Mouse (Mus musculus) heart, adult 11 months (tissue): ENCODE measurements around the gene Cdc42ep1.

Source experiments
- DNase-seq: peaks from one replicate; pipeline ENCODE4 v3.0.0; 2022

Cdc42ep1 gene

DNA sequence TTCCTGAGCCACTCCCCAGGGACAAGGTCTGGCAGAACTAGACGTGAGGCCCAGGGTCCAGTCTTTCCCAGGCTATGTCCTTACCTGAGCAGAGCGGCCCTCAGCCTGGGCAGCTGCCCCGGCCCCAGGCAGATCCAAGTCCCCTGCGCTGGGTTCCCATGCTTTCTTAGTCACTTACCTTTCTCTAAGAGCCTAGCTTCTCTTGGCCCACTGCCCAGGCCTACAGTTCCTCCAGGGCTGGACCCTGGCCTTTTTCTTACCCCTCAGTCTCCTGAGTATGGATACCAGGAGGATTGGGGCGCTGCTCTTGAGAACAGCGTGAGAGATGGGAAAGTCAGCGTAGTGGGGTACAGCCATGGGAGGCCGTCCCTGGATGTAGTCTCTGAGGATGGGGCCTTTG lies 38.0 kb downstream of the Cdc42ep1 start:
- DNase-seq: no peak

GRCm38 (mm10) chr15:78881828-78882227 lies 39.4 kb downstream of the Cdc42ep1 start:
- DNase-seq: no peak

GRCm38 (mm10) chr15:78889401-78889853 lies 47.0 kb downstream of the Cdc42ep1 start:
- no peak for DNase-seq

DNA sequence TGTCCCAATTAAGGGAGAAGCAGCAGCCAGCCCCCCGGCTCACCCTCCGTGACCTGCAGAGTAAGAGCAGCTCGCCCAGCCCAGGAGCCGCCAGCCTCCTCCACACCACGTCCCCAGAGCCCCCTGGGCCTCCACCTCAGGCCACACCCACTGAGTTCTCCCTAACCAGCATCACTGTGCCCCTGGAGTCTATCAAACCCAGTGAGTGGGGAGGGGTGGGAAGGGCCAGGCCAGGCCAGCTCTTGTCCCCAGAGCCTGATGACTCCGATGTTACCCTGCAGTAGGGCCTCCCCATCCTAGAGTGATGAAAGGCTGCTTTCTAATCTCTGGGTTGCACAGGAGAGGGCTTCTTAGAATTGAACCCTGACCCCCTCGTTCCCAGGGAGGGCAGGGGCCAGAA lies 50.0 kb downstream of the Cdc42ep1 start:
- DNase-seq: no peak

GRCm38 (mm10) chr15:78894726-78895125 lies 52.3 kb downstream of the Cdc42ep1 start:
- no peak for DNase-seq

DNA sequence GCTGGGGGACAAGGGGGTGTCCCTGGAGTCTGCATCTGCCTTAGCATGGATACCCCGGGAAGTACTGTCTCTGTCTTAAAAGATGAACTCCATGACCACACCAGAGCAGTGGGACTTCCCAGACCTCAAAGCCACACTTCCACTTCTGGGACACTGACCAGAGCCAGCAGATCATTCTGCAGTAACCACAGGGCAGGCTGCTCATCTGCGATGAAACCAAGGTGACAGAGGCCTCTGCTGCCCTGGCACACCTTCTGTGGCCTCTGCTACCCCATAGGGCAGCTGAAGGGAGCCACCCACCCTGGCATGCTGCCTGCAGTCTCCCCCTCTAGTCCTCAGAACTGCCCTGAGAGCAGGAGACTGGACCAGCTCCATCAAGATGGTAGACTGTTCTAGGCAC lies 53.3 kb downstream of the Cdc42ep1 start:
- peak; percentile 94 for DNase-seq

GRCm38 (mm10) chr15:78896149-78896548 lies 53.7 kb downstream of the Cdc42ep1 start:
- DNase-seq: peak; percentile 93

GRCm38 (mm10) chr15:78897488-78897887 lies 55.1 kb downstream of the Cdc42ep1 start:
- no peak for DNase-seq

DNA sequence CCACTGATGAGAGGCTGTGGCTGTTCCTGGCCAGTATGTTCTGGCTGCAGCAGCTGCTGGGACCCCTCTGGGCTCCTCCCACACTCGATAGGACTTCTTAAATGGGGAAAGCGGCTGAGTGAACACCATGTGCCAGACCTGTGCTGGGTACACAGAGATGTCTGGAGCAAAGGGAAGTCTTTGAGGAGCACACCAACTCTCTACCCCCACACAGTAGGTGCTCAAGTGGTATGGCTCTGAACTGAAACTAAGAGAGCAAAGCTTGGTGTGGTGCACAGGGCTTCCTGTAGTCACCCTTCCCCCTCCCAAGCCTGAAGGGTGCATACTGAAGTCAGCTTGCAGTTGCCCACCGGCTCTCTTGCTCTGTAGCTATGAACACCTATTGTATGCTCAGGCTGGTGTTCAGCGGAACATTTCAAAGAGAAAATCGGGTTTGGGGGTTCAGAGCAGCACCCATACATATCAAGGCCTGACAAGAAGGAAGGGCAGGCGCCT lies 56.1 kb downstream of the Cdc42ep1 start:
- DNase-seq: no peak

DNA sequence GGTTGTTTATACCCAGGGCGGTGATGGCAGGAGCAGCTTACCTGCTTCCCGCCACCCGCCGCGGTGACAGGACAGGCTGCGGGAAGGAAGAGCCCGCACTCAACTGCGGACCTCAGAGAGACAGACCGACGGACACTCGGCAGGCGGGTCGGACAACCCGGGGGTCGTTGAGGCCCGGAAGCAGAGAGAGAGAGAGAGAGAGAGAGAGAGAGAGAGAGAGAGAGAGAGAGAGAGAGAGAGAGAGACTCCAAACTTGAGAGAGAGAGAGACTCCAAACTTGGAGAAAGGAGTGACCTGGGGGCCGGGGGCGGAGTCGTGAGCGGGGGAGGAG lies 57.0 kb downstream of the Cdc42ep1 start, which contains the start of gene Gm49510:
Gm49510 (plus strand) TSS at position 259 of the 331 bp plus-strand sequence.
- DNase-seq: no peak

DNA sequence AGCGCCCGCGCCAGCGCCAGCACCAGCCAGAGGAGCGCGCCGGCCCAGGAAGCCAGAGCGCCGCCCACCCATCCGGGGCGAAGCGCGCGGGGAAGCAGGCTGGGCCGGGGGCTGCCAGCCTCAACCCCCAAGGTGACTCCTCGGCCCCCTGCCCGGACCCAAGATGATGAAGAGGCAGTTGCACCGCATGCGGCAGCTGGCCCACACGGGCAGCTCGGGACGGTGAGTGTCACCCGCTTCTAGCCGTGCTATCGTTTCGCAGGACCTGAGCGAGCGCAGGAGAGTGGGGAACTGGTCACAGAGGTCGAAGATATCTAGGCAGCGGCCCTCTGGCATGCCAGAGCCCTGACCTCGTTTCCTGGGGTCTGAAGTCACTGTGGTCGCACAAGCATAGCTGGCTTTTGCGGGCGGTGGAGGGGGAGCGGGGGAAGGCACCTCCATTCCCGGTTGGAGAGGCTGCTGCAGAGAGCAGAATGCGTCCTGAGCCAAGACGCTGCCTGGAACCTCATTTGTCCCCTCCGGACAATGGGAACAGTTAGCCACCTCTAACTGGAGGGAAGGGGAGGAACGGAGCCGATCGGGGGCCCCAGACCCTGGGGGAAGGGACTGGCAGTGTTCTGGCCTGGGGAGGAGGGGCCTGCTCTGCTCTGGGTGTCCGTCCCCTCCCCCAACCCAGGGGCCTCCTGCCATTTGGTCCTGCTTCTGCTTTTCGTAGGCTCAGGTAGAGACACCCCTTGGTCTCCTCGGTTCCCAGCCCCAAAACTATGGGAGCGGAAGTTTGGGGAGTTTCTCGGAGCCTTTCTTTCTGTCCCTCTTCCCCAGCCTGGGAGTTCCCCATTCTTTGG lies 57.5 kb downstream of the Cdc42ep1 start, which contains the start of gene Sh3bp1:
Sh3bp1 (plus strand) TSS at position 29 of the 845 bp plus-strand sequence.
- peak; percentile 98 for DNase-seq
